Mouse (Mus musculus): ENCODE measurements around the gene Parvb. TPM values are rescaled to one million over a fixed set of nuclear protein-coding genes. Genes with fewer than 3 reads are reported as not detected.

The Parvb gene
- total and polyA plus RNA-seq, 3 experiments, result 0.04 to 2.3 TPM; not detected in 1

DNA sequence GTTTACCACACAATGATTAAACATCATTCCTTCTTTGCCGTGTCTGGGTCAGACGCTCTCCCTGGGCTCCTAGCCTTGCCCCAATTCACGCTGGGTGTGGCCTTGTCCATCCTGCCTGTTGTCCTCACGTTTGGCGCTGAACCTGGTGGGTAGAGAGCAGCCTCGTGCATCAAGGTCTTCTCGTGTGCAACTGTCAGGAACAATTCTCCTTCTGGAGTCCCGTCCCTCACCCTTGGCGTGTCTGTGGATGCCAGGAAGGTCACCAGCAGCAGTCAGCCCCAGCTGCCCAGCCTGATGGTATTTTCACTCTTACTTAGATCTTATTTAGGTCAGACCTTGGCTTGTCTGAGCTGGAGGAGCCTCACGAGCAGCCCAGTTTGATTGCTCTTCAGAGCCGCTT, 33.3 kb downstream of the Parvb start:
- Histone ChIP-seq H3K27me3 (replicated peaks) (peaks cover 82% of the 10 kb centered on the region), H3K27ac (ENCODE audit: insufficient read depth, low read depth) (no peak overlapping the region), H3K4me3 (replicated peaks in 1 of 3; ENCODE audit: low read depth in 2 of 3, low read length in 2 of 3, poor library complexity in 1 of 3) (no peak overlapping the region), H3K9ac (ENCODE audit: insufficient read depth, low read depth) (no peak overlapping the region), H3K79me2 (replicated peaks; ENCODE audit: control insufficient read depth, extremely low read depth, insufficient read depth, poor library complexity, severe bottlenecking) (no peaks in the 10 kb centered on the region), H3K9me3 (replicated peaks; ENCODE audit: low read length) (no peaks in the 10 kb centered on the region), H3K4me2 (ENCODE audit: insufficient read depth, low read depth, poor library complexity, severe bottlenecking) (no peak overlapping the region), H3K36me3 (replicated peaks in 1 of 2; ENCODE audit: control insufficient read depth in 1 of 2, insufficient read depth in 1 of 2, low read length in 1 of 2) (no peaks in the 10 kb centered on the region), H3K4me1 (ENCODE audit: control insufficient read depth in 1 of 2, insufficient read depth in 2 of 2) (0 out of 4 replicates have a peak, but pooled peaks cover 0 to 3% of the 10 kb centered on the region in 2 experiments)
- no peak for DNase-seq (ENCODE audit: extremely low read depth)
- dilution Hi-C loops (cut with MboI; ENCODE audit: extremely low pct_ligation_motif_present, extremely low pct_unique_long_range_greater_than_20kb, low sequenced_read_pairs) (no loop called here), in situ Hi-C loops (cut with MboI; ENCODE audit: low pct_ligation_motif_present, low pct_unique_long_range_greater_than_20kb, low sequenced_read_pairs) (no loop called here)
- no peak for TF ChIP-seq NELFE (IDR thresholded peaks at IDR 0.05; ENCODE audit: low read depth, low read length)
- TF ChIP-seq E2F4 (IDR thresholded peaks at IDR 0.05; ENCODE audit: insufficient replicate concordance, low read depth, low read length), result no peak
- TF ChIP-seq HCFC1 (IDR thresholded peaks at IDR 0.05; ENCODE audit: low read depth, low read length), result no peak
- no peak for TF ChIP-seq MAZ (IDR thresholded peaks at IDR 0.05; ENCODE audit: low read depth, low read length)
- TF ChIP-seq ZKSCAN1 (IDR thresholded peaks at IDR 0.05; ENCODE audit: borderline replicate concordance, low read depth, low read length), result no peak
- TF ChIP-seq UBTF (IDR thresholded peaks at IDR 0.05; ENCODE audit: low read depth, low read length), result no peak
- TF ChIP-seq KAT2A (IDR thresholded peaks at IDR 0.05; ENCODE audit: insufficient replicate concordance, low read length), result no peak
- no peak for TF ChIP-seq NRF1 (IDR thresholded peaks at IDR 0.05; ENCODE audit: low read depth, low read length)

DNA sequence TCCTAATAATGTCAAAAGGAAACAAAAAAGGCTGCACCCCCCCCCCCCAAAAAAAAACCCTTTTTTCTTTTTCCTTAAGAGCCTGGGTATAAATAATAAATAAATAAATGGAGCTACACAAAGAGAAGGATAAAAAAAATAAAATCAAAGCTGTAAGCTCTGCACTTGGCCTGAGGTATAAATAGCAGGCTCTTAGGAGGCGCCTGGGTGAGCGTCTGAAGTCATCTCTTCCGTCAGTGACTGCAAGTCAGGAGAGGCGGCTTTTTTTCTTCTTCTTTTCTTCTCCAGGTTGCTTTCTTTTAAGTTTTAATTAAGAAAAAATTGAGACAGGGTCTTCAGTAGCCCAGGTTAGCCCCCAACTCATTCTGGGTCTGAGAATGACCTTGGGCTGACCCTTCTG, 34.4 kb downstream of the Parvb start:
- H3K4me2 ChIP-seq (ENCODE audit: insufficient read depth, low read depth, poor library complexity, severe bottlenecking), result no peak overlapping the region
- no peaks in the 10 kb centered on the region for H3K79me2 ChIP-seq (replicated peaks; ENCODE audit: control insufficient read depth, extremely low read depth, insufficient read depth, poor library complexity, severe bottlenecking)
- peaks cover 85% of the 10 kb centered on the region for H3K27me3 ChIP-seq (replicated peaks)
- 0 out of 4 replicates have a peak, but pooled peaks cover 0 to 3% of the 10 kb centered on the region in 2 experiments for H3K4me1 ChIP-seq (ENCODE audit: control insufficient read depth in 1 of 2, insufficient read depth in 2 of 2)
- DNase-seq (ENCODE audit: extremely low read depth), result no peak
- dilution Hi-C loops (cut with MboI; ENCODE audit: extremely low pct_ligation_motif_present, extremely low pct_unique_long_range_greater_than_20kb, low sequenced_read_pairs) (no loop called here), in situ Hi-C loops (cut with MboI; ENCODE audit: low pct_ligation_motif_present, low pct_unique_long_range_greater_than_20kb, low sequenced_read_pairs) (no loop called here)
- no peaks in the 10 kb centered on the region for H3K36me3 ChIP-seq (replicated peaks in 1 of 2; ENCODE audit: control insufficient read depth in 1 of 2, insufficient read depth in 1 of 2, low read length in 1 of 2)
- no peaks in the 10 kb centered on the region for H3K9me3 ChIP-seq (replicated peaks; ENCODE audit: low read length)
- TF ChIP-seq CHD1 (IDR thresholded peaks at IDR 0.05; ENCODE audit: low read depth, low read length) (no peak), IRF4 (IDR thresholded peaks at IDR 0.05; ENCODE audit: low read depth, low read length) (no peak), POLR2AphosphoS2 (IDR thresholded peaks at IDR 0.05; ENCODE audit: low read depth, low read length) (no peak)
- H3K27ac ChIP-seq (ENCODE audit: insufficient read depth, low read depth), result no peak overlapping the region
- no peak overlapping the region for H3K9ac ChIP-seq (ENCODE audit: insufficient read depth, low read depth)
- H3K4me3 ChIP-seq (replicated peaks in 1 of 3; ENCODE audit: low read depth in 2 of 3, low read length in 2 of 3, poor library complexity in 1 of 3), result no peak overlapping the region

DNA sequence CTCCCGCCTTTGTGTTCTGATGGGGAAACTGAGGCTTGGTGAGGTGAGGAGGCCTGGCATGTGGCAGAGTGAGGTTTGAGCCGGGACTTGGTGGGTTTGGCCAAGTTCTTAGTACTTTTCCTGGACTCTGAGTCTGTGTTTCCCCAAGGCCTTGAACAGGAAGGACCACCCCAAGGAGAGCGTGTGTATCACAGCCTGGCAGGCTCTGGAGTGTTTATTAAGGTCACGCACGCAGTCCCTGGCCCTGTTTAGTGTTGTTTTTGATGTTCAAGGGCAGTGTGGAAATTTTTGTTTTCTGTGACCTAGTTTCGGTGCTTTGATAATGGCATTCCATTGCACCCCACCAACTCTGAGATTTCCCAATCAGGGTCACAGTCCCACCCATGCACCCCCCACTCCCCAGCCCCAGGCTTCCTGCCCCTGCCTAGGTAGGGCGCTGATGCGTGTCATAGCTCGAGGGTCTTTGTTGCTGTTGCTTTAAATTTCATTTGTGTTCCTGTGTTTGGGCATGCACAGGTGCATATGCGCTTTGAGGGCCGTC, 35.9 kb downstream of the Parvb start:
- H3K27ac ChIP-seq (ENCODE audit: insufficient read depth, low read depth), result no peak overlapping the region
- no peak for TF ChIP-seq HCFC1 (IDR thresholded peaks at IDR 0.05; ENCODE audit: low read depth, low read length)
- TF ChIP-seq IRF4 (IDR thresholded peaks at IDR 0.05; ENCODE audit: low read depth, low read length), result no peak
- no peak for TF ChIP-seq EP300 (IDR thresholded peaks at IDR 0.05; ENCODE audit: low read length)
- no peak for TF ChIP-seq TBP (conservative IDR thresholded peaks at IDR 0.05; ENCODE audit: low read depth, low read length)
- no peak for TF ChIP-seq KAT2A (IDR thresholded peaks at IDR 0.05; ENCODE audit: insufficient replicate concordance, low read length)
- TF ChIP-seq MAZ (IDR thresholded peaks at IDR 0.05; ENCODE audit: low read depth, low read length), result no peak
- no peak for TF ChIP-seq RCOR1 (conservative IDR thresholded peaks at IDR 0.05; ENCODE audit: low read depth, low read length)
- TF ChIP-seq USF2 (conservative IDR thresholded peaks at IDR 0.05; ENCODE audit: low read depth, low read length), result no peak
- no peak for TF ChIP-seq JUN (IDR thresholded peaks at IDR 0.05; ENCODE audit: insufficient read depth, low read depth, low read length)
- TF ChIP-seq ELF1 (IDR thresholded peaks at IDR 0.05; ENCODE audit: low read depth, low read length), result no peak
- TF ChIP-seq E2F4 (IDR thresholded peaks at IDR 0.05; ENCODE audit: insufficient replicate concordance, low read depth, low read length), result no peak
- no peak for TF ChIP-seq JUND (conservative IDR thresholded peaks at IDR 0.05; ENCODE audit: low read depth, low read length)
- no peak for TF ChIP-seq CTCF (conservative IDR thresholded peaks at IDR 0.05 in 1 of 2, IDR thresholded peaks at IDR 0.05 in 1 of 2; ENCODE audit: low read depth in 2 of 2, low read length in 2 of 2)
- no peak for TF ChIP-seq ZNF384 (IDR thresholded peaks at IDR 0.05; ENCODE audit: low read depth, low read length)
- TF ChIP-seq USF1 (IDR thresholded peaks at IDR 0.05; ENCODE audit: low read depth, low read length), result no peak
- no peak overlapping the region for H3K9ac ChIP-seq (ENCODE audit: insufficient read depth, low read depth)
- no peaks in the 10 kb centered on the region for H3K79me2 ChIP-seq (replicated peaks; ENCODE audit: control insufficient read depth, extremely low read depth, insufficient read depth, poor library complexity, severe bottlenecking)
- dilution Hi-C loops (cut with MboI; ENCODE audit: extremely low pct_ligation_motif_present, extremely low pct_unique_long_range_greater_than_20kb, low sequenced_read_pairs) (no loop called here), in situ Hi-C loops (cut with MboI; ENCODE audit: low pct_ligation_motif_present, low pct_unique_long_range_greater_than_20kb, low sequenced_read_pairs) (no loop called here)
- H3K36me3 ChIP-seq (replicated peaks in 1 of 2; ENCODE audit: control insufficient read depth in 1 of 2, insufficient read depth in 1 of 2, low read length in 1 of 2), result no peaks in the 10 kb centered on the region
- H3K4me2 ChIP-seq (ENCODE audit: insufficient read depth, low read depth, poor library complexity, severe bottlenecking), result no peak overlapping the region
- no peak overlapping the region for H3K4me3 ChIP-seq (replicated peaks in 1 of 3; ENCODE audit: low read depth in 2 of 3, low read length in 2 of 3, poor library complexity in 1 of 3)
- no peaks in the 10 kb centered on the region for H3K9me3 ChIP-seq (replicated peaks; ENCODE audit: low read length)
- DNase-seq (ENCODE audit: extremely low read depth), result no peak
- peaks cover 80% of the 10 kb centered on the region for H3K27me3 ChIP-seq (replicated peaks)
- peaks cover 0 to 7% of the 10 kb centered on the region in 2 experiments; a peak in 2 of 4 replicates for H3K4me1 ChIP-seq (ENCODE audit: control insufficient read depth in 1 of 2, insufficient read depth in 2 of 2)

Data from CH12.LX (cell line).